Mouse (Mus musculus): Measurements from ENCODE around the gene Git1. TPM values are rescaled to one million over a fixed set of nuclear protein-coding genes. Genes with fewer than 3 reads are reported as not detected.
A peak's percentile ranks its signal among the peaks of the same experiment; 100 is the strongest.

Git1 gene
- total RNA-seq, 2 experiments from 2014 or later, result 9.2 to 11.6 TPM

- no peak for ATAC-seq (replicated peaks; ENCODE audit: low FRiP score, poor library complexity, severe bottlenecking)
These were observed 6.0 kb downstream of the Git1 start for GRCm38 (mm10) chr11:77499354-77499753.

GRCm38 (mm10) chr11:77500361-77501325 is 7.3 kb downstream of the Git1 start:
- ATAC-seq (replicated peaks; ENCODE audit: low FRiP score, poor library complexity, severe bottlenecking), result no peak

GRCm38 (mm10) chr11:77501392-77501791 is 8.0 kb downstream of the Git1 start:
- ATAC-seq (replicated peaks; ENCODE audit: low FRiP score, poor library complexity, severe bottlenecking), result peak; percentile 64

GRCm38 (mm10) chr11:77501971-77502370 is 8.6 kb downstream of the Git1 start:
- ATAC-seq (replicated peaks; ENCODE audit: low FRiP score, poor library complexity, severe bottlenecking), result no peak

- no peak for ATAC-seq (replicated peaks; ENCODE audit: low FRiP score, poor library complexity, severe bottlenecking)
These were observed 9.1 kb downstream of the Git1 start for GRCm38 (mm10) chr11:77502481-77502880.

- no peak for ATAC-seq (replicated peaks; ENCODE audit: low FRiP score, poor library complexity, severe bottlenecking)
These were observed 10.1 kb downstream of the Git1 start for GRCm38 (mm10) chr11:77503511-77503910.

- no peak for ATAC-seq (replicated peaks; ENCODE audit: low FRiP score, poor library complexity, severe bottlenecking)
These were observed 11.0 kb downstream of the Git1 start for GRCm38 (mm10) chr11:77504377-77504776.

- no peak for ATAC-seq (replicated peaks; ENCODE audit: low FRiP score, poor library complexity, severe bottlenecking)
These were observed 12.1 kb downstream of the Git1 start for GRCm38 (mm10) chr11:77505291-77505980.

- ATAC-seq (replicated peaks; ENCODE audit: low FRiP score, poor library complexity, severe bottlenecking), result no peak
These were observed 12.9 kb downstream of the Git1 start for GRCm38 (mm10) chr11:77506273-77506672.

- no peak for ATAC-seq (replicated peaks; ENCODE audit: low FRiP score, poor library complexity, severe bottlenecking)
These were observed 13.6 kb downstream of the Git1 start for GRCm38 (mm10) chr11:77506941-77507340.

GRCm38 (mm10) chr11:77507426-77507825 is 14.1 kb downstream of the Git1 start:
- ATAC-seq (replicated peaks; ENCODE audit: low FRiP score, poor library complexity, severe bottlenecking), result no peak

- peak; percentile 58 for ATAC-seq (replicated peaks; ENCODE audit: low FRiP score, poor library complexity, severe bottlenecking)
These were observed 15.0 kb downstream of the Git1 start for GRCm38 (mm10) chr11:77508068-77509021.

GRCm38 (mm10) chr11:77511336-77511735 is 18.0 kb downstream of the Git1 start:
- ATAC-seq (replicated peaks; ENCODE audit: low FRiP score, poor library complexity, severe bottlenecking), result no peak

- ATAC-seq (replicated peaks; ENCODE audit: low FRiP score, poor library complexity, severe bottlenecking), result peak; percentile 66
These were observed 19.8 kb downstream of the Git1 start for GRCm38 (mm10) chr11:77512891-77513810.

- ATAC-seq (replicated peaks; ENCODE audit: low FRiP score, poor library complexity, severe bottlenecking), result no peak
These were observed 20.4 kb downstream of the Git1 start for GRCm38 (mm10) chr11:77513811-77514170.

- ATAC-seq (replicated peaks; ENCODE audit: low FRiP score, poor library complexity, severe bottlenecking), result peak; percentile 78
These were observed 21.0 kb downstream of the Git1 start for GRCm38 (mm10) chr11:77514281-77514831.

- 0 out of 2 replicates have a peak, but pooled peaks have one; percentile 26 for ATAC-seq (replicated peaks; ENCODE audit: low FRiP score, poor library complexity, severe bottlenecking)
These were observed 21.7 kb downstream of the Git1 start, which contains the start of gene Abhd15 for GRCm38 (mm10) chr11:77514832-77515636. Gene Abhd15, plus strand, starts transcription at chr11:77515121.

Data from erythroid progenitor cell, adult 5-6 weeks (primary cell).